Mouse (Mus musculus) lung, postnatal 10 days (tissue): ENCODE results near the gene Carnmt1.

Source experiments
- DNase-seq: peaks from one replicate; pipeline ENCODE4 v3.0.0; 2021

Carnmt1 gene

DNA sequence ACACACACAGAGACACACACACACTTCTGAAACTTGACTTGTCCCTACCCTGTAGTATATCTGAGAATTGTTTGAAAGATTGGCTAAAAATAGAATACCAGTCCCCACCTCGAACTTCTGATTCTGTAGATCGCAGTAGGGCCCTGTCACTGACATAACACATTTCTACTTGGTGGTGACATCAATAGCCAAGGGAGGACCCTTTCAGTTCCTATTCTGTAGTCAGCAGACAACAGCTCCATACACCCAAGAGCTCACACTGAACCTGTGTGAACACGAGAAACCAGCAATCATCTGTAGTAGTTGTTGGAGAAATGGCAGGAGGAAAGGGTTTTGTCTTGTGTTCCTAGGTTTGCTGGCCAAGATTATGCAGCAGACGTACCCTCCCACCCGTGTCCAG is 15.6 kb upstream of the Carnmt1 start:
- DNase-seq: no peak

- DNase-seq: no peak
These were observed 14.6 kb upstream of the Carnmt1 start for GRCm38 (mm10) chr19:18655999-18656398.

DNA sequence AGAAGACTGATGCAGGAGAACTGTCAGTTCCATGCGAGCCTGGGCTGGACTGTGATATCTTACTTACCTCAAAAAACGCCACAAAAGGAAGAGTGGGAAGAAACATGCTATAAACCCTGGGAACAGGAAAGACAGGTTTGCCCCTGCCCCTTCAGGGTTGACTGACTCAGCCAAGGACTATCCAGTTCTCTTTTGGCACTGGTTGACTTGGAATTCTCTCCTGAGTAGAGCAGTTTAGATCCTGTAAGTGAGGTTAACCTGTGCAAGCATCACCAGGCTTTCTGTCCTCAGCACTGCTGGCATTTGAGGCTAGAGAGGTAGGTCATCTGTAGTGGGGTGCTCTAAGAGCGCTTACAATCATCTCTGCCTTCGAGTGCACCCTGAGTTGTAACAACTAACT is 12.1 kb upstream of the Carnmt1 start:
- DNase-seq: no peak

DNA sequence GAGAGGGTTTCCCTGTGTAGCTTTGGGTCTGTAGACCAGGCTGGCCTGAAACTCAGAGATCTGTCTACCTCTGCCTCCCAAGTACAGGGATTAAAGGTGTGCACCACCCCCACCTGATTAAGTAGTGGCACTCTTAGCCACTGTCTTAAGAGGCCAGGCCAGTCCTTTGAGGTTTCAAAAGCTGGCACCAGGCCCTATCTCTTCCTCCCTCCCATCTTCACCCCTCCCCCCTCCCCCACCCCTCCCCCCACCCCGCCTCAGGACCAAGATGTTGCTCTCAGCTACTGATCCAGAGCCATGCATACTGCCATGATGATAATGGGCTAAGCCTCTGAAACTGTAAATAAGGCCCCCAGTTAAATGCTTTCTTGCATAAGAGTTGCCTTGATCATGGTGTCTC is 11.2 kb upstream of the Carnmt1 start:
- no peak for DNase-seq

DNA sequence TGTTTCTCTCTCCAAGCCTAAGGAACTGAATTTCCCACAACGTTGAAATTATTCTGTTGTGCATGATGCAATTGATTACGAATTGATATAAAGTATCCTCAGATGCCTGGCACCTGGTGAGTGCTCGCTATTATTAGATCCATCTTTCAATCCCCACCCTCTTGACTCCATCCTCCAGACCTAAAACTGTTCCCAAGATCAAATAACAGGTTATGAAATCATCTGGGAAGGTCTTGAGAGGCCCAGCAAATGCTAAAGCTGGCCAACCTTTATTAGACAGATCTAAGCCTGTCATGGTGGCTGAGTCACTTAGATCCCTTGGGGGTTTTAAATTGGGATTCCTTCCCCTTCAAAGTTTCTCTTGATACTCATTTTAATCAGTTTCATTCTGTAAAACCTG is 10.1 kb upstream of the Carnmt1 start:
- no peak for DNase-seq

- no peak for DNase-seq
These were observed 8.9 kb upstream of the Carnmt1 start for GRCm38 (mm10) chr19:18661683-18662082.

- DNase-seq: no peak
These were observed 6.7 kb upstream of the Carnmt1 start for GRCm38 (mm10) chr19:18663904-18664303.

DNA sequence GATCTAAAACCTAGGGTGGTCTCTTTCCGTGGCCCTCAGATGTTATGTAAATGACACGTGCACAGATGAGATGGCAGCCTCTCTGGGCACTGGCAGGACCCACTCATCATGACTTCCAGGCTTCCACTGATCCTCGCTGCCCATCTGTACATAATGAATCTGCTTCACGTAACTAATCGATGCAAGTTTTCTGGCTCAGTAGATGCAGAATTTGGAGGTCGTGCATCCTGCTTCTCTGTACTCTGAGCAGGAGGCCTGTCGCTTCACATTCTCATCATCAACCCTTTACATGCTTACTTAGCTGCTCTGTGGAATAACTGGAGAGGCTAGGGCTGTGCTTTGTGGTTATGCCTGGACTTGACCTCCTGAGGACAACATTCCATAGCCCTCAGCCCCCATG is 3.6 kb upstream of the Carnmt1 start:
- no peak for DNase-seq

- DNase-seq: no peak
These were observed 1.0 kb upstream of the Carnmt1 start for GRCm38 (mm10) chr19:18669551-18669950.

GRCm38 (mm10) chr19:18671056-18671741 is 635 bp downstream of the Carnmt1 start:
- DNase-seq: peak; percentile 46

- DNase-seq: no peak
These were observed 1.9 kb downstream of the Carnmt1 start for GRCm38 (mm10) chr19:18672498-18672897.

DNA sequence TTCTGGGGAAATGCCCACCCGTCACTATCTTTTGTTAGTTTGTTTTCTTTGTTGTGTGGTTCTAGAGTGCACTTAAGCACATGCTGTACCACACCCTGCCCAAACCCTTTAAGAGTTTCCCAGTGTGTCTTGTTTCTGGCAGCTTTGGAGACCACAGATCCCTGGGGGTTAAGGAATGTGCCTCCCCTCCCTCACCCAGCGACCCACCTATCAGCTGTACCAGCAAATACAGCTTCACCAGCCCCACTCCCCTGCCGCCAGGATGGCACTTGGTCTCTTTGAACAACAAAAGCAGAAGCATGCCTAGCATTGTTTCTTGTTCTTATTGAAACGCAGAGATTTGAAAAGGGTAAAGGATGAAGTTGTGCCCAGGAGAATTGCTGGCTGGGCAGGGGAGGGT is 2.6 kb downstream of the Carnmt1 start:
- DNase-seq: no peak

DNA sequence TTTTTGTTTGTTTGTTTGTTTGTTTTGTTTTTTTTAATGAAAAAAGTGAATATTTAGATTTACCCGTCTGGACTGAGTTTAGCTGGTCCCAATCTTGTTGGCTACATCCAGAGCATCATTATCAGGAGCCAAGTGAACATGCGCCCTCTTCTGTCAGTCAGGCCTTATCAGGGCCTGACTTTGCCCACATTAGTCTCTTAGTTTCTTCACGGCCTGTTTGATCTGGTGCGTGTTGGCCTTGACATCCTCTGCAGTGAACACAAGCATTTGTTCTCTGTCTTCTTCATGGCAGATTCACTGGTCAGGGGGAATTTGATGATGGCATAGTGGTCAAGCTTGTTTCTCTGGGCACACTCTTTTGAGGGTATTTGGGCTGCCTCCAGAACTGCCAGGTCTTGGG is 11.6 kb downstream of the Carnmt1 start:
- no peak for DNase-seq

GRCm38 (mm10) chr19:18687556-18687955 is 17.0 kb downstream of the Carnmt1 start:
- DNase-seq: peak; percentile 63

DNA sequence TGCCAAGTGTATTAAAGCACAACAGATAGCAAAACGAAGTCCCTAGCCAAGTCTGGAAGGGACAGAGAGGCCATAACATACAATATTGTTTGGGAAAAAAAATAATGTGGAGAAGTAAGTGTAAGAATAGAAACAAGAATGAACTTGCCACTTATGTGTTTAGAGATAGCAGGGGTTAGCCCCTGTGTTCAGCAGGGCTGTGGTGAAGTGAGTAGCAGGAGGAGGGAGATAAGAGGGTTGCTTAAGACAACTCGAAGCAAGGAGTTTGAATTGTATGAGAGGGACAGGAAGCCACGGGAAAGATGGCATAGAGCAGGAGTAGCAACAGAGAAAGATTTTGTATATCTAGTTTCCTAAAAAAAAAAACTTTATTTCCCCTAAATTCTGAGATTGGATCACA is 21.6 kb downstream of the Carnmt1 start:
- no peak for DNase-seq

GRCm38 (mm10) chr19:18692768-18693167 is 22.2 kb downstream of the Carnmt1 start:
- DNase-seq: no peak

DNA sequence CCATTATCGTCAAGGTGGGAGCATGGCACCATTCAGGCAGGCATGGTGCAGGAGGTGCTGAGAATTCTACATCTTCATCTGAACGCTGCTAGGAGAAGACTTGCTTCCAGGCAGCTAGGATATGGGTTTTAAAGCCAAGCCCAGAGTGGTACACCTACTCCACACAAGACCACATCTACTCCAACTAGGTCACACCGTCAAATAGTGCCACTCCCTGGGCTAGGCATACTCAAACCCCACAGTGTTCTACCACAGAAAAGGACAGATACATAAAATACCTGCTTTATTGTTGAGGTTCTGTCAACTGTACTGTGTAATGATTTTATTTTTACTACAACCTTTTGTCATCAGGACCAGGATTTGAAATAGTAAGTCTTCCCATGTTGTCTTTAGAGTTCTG is 24.6 kb downstream of the Carnmt1 start:
- DNase-seq: no peak

- DNase-seq: no peak
These were observed 25.0 kb downstream of the Carnmt1 start for GRCm38 (mm10) chr19:18695552-18695951.

DNA sequence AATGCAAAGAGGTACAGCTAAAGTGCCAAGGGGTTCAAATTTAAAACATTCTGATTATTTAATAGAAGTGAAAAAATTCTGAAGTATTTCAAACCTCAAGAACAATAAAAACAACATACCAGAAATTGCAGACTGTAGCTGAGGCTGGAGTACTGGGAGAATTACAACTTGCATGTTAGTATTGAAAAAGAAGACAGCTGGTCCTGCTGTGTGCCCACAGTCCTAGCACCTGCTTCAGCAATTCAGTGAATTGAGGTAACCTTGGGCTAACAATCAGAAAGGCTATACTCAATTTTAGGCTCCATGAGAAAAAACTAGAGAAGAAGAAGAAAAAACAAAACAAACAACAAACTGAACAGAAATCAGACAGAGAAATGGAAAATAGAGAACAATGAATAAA is 37.5 kb downstream of the Carnmt1 start:
- DNase-seq: no peak

- DNase-seq: no peak
These were observed 40.3 kb downstream of the Carnmt1 start for GRCm38 (mm10) chr19:18710903-18711302.

DNA sequence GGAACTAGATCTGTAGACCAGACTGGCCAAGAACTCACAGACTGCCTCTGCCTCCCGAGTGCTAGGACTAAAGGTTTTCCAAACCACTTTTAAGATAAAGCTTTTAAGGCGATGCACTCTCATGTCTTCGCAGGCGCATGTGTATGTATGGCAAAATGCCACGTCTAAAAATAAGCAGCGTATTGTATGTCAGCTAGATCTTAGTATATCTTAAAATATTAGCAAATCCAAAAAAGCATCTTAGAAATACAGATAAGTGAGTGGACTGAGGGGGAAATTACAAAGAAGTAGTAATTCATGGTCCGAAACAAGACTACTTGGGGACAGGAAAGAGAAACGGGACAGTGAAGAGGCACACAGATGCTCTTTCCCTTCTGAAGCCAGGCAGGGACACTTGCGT is 41.0 kb downstream of the Carnmt1 start:
- no peak for DNase-seq

- no peak for DNase-seq
These were observed 41.7 kb downstream of the Carnmt1 start for GRCm38 (mm10) chr19:18712153-18712865.

DNA sequence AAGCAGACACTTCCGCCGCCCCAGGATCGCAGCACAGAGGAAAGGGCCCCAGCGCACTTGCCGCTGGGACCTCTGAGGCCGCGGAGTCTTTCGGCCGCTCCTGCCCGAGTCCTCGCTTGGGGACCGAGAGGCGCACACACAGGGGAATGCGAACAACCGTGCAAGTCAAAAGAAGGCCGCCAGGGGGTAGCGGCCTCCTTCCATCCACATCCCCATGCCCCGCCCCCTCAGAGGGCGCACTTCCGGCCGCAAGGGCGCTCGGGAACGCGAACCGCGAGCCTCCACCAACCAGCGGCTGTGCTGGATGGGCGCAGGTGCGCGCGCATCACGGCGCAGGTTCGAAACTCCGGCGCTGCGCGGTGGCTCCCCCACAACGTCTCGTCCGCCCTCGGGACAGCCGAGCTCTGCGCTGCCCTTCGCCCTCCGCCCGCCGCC is 42.3 kb downstream of the Carnmt1 start, which contains the start of gene D030056L22Rik:
TSS of gene D030056L22Rik (plus strand) at position 328 of the 435 bp plus-strand sequence.
- DNase-seq: peak; percentile 99

GRCm38 (mm10) chr19:18713357-18713756 is 42.8 kb downstream of the Carnmt1 start:
- peak; percentile 65 for DNase-seq

DNA sequence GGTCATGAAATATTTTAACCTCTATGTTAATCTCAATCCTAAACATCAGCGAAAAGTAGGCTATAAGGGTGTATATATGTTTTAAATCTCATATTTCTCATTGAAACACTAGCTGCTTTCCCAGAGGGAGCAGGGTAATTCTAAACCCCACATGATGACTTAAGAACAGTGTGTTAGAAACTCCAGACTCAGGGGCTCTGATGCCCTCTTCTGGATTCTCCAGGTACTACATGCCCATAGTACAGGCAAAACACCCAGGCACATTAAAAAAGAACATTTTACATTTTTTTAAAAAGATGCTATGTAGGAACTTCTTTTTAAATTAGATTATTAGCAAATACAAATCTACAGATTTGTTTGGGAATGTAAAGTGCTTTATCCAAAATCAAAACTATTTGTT is 45.8 kb downstream of the Carnmt1 start:
- peak; percentile 82 for DNase-seq
